ENCODE assay signal across 9 mouse cellular contexts in genomic region chr12:67220641-67221231, GRCm38 (mm10). TPM values are rescaled to one million over a fixed set of nuclear protein-coding genes. Genes with fewer than 3 reads are reported as not detected.
DNase-seq lines count a peak whose midpoint lies in the region; ATAC-seq lines count a peak whose summit lies in the region.
"Had no signal": no experiment of that assay in that cellular context is flagged by ENCODE, and none has a peak within 500 bp of the region (broad histone marks: within the 10 kb centered on the region; RNA-seq: fewer than 3 reads in every experiment).

No protein-coding gene starts in this region.

- peaks cover 66% of the 10 kb centered on the region for H3K27me3 ChIP-seq in embryonic facial prominence, embryonic 13.5 days
- no peaks in the 10 kb centered on the region for H3K27me3 ChIP-seq in midbrain, embryonic 16.5 days (ENCODE audit: control insufficient read depth, insufficient read depth, low read depth, low read length)

- peaks cover 20% of the 10 kb centered on the region for H3K4me1 ChIP-seq in embryonic facial prominence, embryonic 13.5 days
- H3K4me1 ChIP-seq in midbrain, embryonic 16.5 days (ENCODE audit: control insufficient read depth, insufficient read depth, low read length): peaks cover 13% of the 10 kb centered on the region

- peak; percentile 7 for DNase-seq in ovary, postnatal 36 days (ENCODE audit: low spot score)
- no peak for DNase-seq in ovary, adult 18-20 months (ENCODE audit: low spot score)
- peak; percentile 2 to 7 for DNase-seq in heart, postnatal 14 days
- peak; percentile 47 to 67 for DNase-seq in left cerebral cortex, adult 18-20 months (ENCODE audit: low spot score in 2 of 2)
- no peak for DNase-seq in B cell, adult 2 months
- DNase-seq in adipocyte (ENCODE audit: low spot score): no peak

- intact Hi-C loops in heart, postnatal 14 days (cut with DNase I): no loop called here

- H3K9me3 ChIP-seq in embryonic facial prominence, embryonic 13.5 days: no peaks in the 10 kb centered on the region
- no peaks in the 10 kb centered on the region for H3K9me3 ChIP-seq in midbrain, embryonic 16.5 days (replicated peaks; ENCODE audit: control insufficient read depth, low read length, poor library complexity, severe bottlenecking)

- ATAC-seq in embryonic facial prominence, embryonic 13.5 days (ENCODE audit: insufficient number of reproducible peaks, insufficient read depth, low FRiP score, low TSS enrichment, low read depth): 0 out of 2 replicates have a peak, but pooled peaks have one; percentile 32
- ATAC-seq in midbrain, embryonic 16.5 days: peak; percentile 29

- peak overlapping the region; percentile 65 for H3K4me3 ChIP-seq in embryonic facial prominence, embryonic 13.5 days
- peak overlapping the region; percentile 75 for H3K4me3 ChIP-seq in midbrain, embryonic 16.5 days (ENCODE audit: low read depth, low read length)

- no peaks in the 10 kb centered on the region for H3K36me3 ChIP-seq in embryonic facial prominence, embryonic 13.5 days
- no peaks in the 10 kb centered on the region for H3K36me3 ChIP-seq in midbrain, embryonic 16.5 days (ENCODE audit: control insufficient read depth, insufficient read depth, low read length)

- under 1% methylated on average over 43 of the region's 43 CpGs for WGBS in embryonic facial prominence, embryonic 13.5 days
- under 1% methylated on average over 38 of the region's 43 CpGs for WGBS in midbrain, embryonic 16.5 days

- H3K9ac ChIP-seq in embryonic facial prominence, embryonic 13.5 days: peak overlapping the region; percentile 62
- peak overlapping the region; percentile 98 for H3K9ac ChIP-seq in midbrain, embryonic 16.5 days (ENCODE audit: low read depth, low read length)

- peak overlapping the region; percentile 98 for H3K4me2 ChIP-seq in embryonic facial prominence, embryonic 13.5 days
- H3K4me2 ChIP-seq in midbrain, embryonic 16.5 days (ENCODE audit: low read length): peak overlapping the region; percentile 59

- no peak overlapping the region for H3K27ac ChIP-seq in embryonic facial prominence, embryonic 13.5 days
- H3K27ac ChIP-seq in midbrain, embryonic 16.5 days (ENCODE audit: low read length): peak overlapping the region; percentile 98

RNA-seq across cellular contexts. Expression of gene Mdga2, which starts 1.6 kb away (rescaled TPM):
- polyA plus RNA-seq in embryonic facial prominence, embryonic 13.5 days (2015; fragmentation: Nextera tagmentation; extraction: Ambion mirVana): 5.7 and 6.6 TPM in 2 replicates
- total RNA-seq in heart, postnatal 14 days (2021): under 1 TPM; 0.55 to 0.98 TPM
- 10 to 100 TPM; 43.6 to 47.4 TPM for total RNA-seq in left cerebral cortex, adult 18-20 months (2021)
- polyA plus RNA-seq in midbrain, embryonic 16.5 days (2015; fragmentation: Nextera tagmentation; extraction: Ambion mirVana): 39.4 and 42.2 TPM in 2 replicates
- total RNA-seq: neutrophil, adult 5-6 weeks had no signal

Comparison
In these comparisons a context has a peak if more than half of its experiments do, and no peak if none do; other contexts are left out.
1. DNase-seq: peak in ovary, postnatal 36 days (single experiment), heart, postnatal 14 days (2 of 2) and left cerebral cortex, adult 18-20 months (2 of 2); none in ovary, adult 18-20 months (single experiment), B cell, adult 2 months (0 of 2) and adipocyte (single experiment).
2. RNA of gene Mdga2, which starts 1.6 kb away (total RNA-seq): 43.6 to 47.4 TPM in left cerebral cortex, adult 18-20 months; 0.55 to 0.98 TPM in heart, postnatal 14 days; every median in the first group is over 10 times any median in the second.